Mouse (Mus musculus) lung, embryonic 16.5 days (tissue): ENCODE measurements around the gene Prkg1. TPM values are rescaled to one million over a fixed set of nuclear protein-coding genes. Genes with fewer than 3 reads are reported as not detected.
"Not testable (repeated sequence)": the region's sequence is repeated elsewhere in the genome, so short reads cannot be mapped to it uniquely, and the experiment has no call there.

Experiments used
- ATAC-seq: fragments of 200-750 bp; cut with Nextera tagmentation; 2 replicates; pipeline ENCODE4 v1.8.0; 2017; ENCODE audit warnings: low read depth, mild to moderate bottlenecking, moderate library complexity
- H3K27ac ChIP-seq: fragments of 300-500 bp; sonication (generic); 2 replicates; pipeline ENCODE4 v1.5.1; 2014; ENCODE audit warnings: mild to moderate bottlenecking, control low read depth, low read length
- H3K27me3 ChIP-seq: fragments of 300-500 bp; sonication (generic); 2 replicates; pipeline ENCODE4 v1.6.1; 2014; ENCODE audit warnings: low read depth, low read length, mixed read lengths; ENCODE audit not compliant: control insufficient read depth, insufficient read depth
- H3K36me3 ChIP-seq: fragments of 300-500 bp; sonication (generic); 2 replicates; pipeline ENCODE4 v1.6.1; 2014; ENCODE audit warnings: low read length; ENCODE audit not compliant: control insufficient read depth, insufficient read depth
- H3K4me1 ChIP-seq: fragments of 300-500 bp; sonication (generic); replicated peaks from 2 replicates; pipeline ENCODE4 v1.6.1; 2014; ENCODE audit warnings: low read length, mixed read lengths; ENCODE audit not compliant: control insufficient read depth, insufficient read depth
- H3K4me2 ChIP-seq: fragments of 300-500 bp; sonication (generic); 2 replicates; pipeline ENCODE4 v1.6.1; 2014; ENCODE audit warnings: low read depth, low read length, control low read depth
- H3K4me3 ChIP-seq: fragments of 300-500 bp; sonication (generic); 2 replicates; pipeline ENCODE4 v1.5.1; 2014; ENCODE audit warnings: mild to moderate bottlenecking, low read length, control low read depth
- H3K9ac ChIP-seq: fragments of 300-500 bp; sonication (generic); 2 replicates; pipeline ENCODE4 v1.6.1; 2014; ENCODE audit warnings: low read length, control low read depth
- H3K9me3 ChIP-seq: fragments of 300-500 bp; sonication (generic); 2 replicates; pipeline ENCODE4 v1.6.1; 2016; ENCODE audit warnings: low read length; ENCODE audit not compliant: control insufficient read depth
- WGBS: fragments of 180-500 bp; shearing (Covaris S2); extraction: QIAGEN DNeasy Blood & Tissue Kit; methylation state at CpG from one replicate; pipeline ENCODE4 v1.1.7; 2014; 5-methylcytosine and 5-hydroxymethylcytosine counted together
- polyA plus RNA-seq: library from polyadenylated mRNA; unstranded; fragments of >200 nt; fragmentation: Nextera tagmentation; extraction: Ambion mirVana; gene quantifications from 2 replicates; pipeline ENCODE4 v1.2.1, GENCODE M21; 2015

Prkg1 gene
- polyA plus RNA-seq, 1 experiment from 2014 or later = 6.9 TPM

GRCm38 (mm10) chr19:30553740-30554139 is 1211.1 kb downstream of the Prkg1 start:
- 23% methylated on average over 4 of the region's 4 CpGs for WGBS
- H3K9me3 ChIP-seq = no peaks in the 10 kb centered on the region
- H3K9ac ChIP-seq = no peak overlapping the region
- peaks cover 23% of the 10 kb centered on the region for H3K27me3 ChIP-seq
- H3K27ac ChIP-seq = no peak overlapping the region
- H3K4me3 ChIP-seq = no peak overlapping the region
- no peak overlapping the region for H3K4me2 ChIP-seq
- H3K4me1 ChIP-seq = peaks cover 13% of the 10 kb centered on the region
- no peaks in the 10 kb centered on the region for H3K36me3 ChIP-seq
- no peak for ATAC-seq

DNA sequence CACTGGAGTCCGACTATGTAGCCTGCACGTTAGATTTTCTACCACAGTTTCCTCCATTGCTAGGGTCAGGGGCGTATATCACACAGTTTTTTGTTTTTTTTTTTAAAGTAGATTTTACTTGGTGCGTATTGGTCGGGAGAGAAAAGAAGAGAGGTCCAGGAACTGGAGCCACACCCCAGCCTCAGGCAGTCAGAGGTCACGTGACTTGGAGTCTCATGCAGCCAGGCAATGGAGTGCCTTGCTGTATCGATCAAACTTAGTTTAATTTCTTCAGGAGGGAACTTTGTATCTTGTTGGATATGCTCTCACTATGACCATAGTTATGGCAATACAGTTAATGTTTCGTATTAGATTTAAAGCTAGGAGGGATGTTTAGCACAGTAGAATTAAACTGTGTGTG is 1212.6 kb downstream of the Prkg1 start:
- H3K4me2 ChIP-seq = no peak overlapping the region
- 60% methylated on average over 8 of the region's 8 CpGs for WGBS
- peaks cover 29% of the 10 kb centered on the region for H3K27me3 ChIP-seq
- no peak overlapping the region for H3K9ac ChIP-seq
- no peaks in the 10 kb centered on the region for H3K36me3 ChIP-seq
- peaks cover 13% of the 10 kb centered on the region for H3K4me1 ChIP-seq
- H3K9me3 ChIP-seq = no peaks in the 10 kb centered on the region
- no peak for ATAC-seq
- H3K27ac ChIP-seq = no peak overlapping the region
- H3K4me3 ChIP-seq = no peak overlapping the region

DNA sequence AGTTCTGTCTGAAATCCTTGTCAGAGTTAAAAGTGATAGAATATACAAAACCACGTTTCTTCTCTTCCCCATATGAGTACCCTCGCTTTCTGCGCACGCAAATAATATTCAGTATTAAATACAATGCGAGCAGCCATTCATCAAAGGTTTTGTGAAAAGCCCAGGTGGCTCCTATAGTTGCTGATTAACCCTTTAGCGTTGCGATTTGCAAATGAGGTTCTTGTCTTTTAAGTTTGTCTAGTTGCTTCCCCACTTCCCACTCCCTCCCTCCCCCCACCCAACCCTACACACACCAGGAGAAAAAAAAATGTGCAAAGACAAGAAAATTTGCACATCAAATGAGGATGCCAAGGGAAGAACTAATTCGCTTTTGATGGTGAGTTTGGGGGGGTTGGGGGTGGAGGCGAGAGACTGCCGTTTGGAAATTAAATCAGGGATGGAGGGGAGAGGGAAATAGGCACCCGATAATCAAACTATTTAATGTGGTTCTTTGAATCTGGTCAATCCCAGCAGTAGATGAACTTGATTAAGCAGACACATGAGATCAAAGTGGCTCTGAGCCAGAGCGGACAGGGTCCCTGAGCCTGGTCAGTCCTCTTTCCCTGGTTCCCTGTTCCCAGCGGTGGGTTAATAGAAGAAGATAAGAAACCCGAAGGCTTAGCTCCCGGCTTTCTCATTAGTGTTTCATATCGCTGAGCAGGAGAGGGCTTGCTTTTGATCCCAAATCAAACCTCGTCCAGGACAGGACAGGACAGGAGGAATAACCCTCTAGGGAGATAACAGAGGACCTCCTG is 1214.8 kb downstream of the Prkg1 start:
- Histone ChIP-seq H3K27me3 (peaks cover 35% of the 10 kb centered on the region), H3K9ac (no peak overlapping the region), H3K4me2 (peak overlapping the region; percentile 68), H3K4me1 (peaks cover 13% of the 10 kb centered on the region), H3K4me3 (peak overlapping the region; percentile 44; the same call in 1 of the 2 replicates), H3K36me3 (no peaks in the 10 kb centered on the region), H3K27ac (no peak overlapping the region), H3K9me3 (no peaks in the 10 kb centered on the region)
- no peak for ATAC-seq
- WGBS = 2% methylated on average over 17 of the region's 17 CpGs

- peaks cover 35% of the 10 kb centered on the region for H3K27me3 ChIP-seq
- peak within 1 kb of the TSS; percentile 34; the same call in 1 of the 2 replicates for H3K9ac ChIP-seq
These were observed 1215.6 kb downstream of the Prkg1 start, which contains the start of gene Dkk1 for GRCm38 (mm10) chr19:30549044-30549853. Gene Dkk1, minus strand, starts transcription at chr19:30549665.

GRCm38 (mm10) chr19:30548411-30549043 is 1216.3 kb downstream of the Prkg1 start:
- H3K4me1 ChIP-seq = peaks cover 7% of the 10 kb centered on the region
- under 1% methylated on average over 23 of the region's 23 CpGs for WGBS
- no peak overlapping the region for H3K9ac ChIP-seq
- H3K4me3 ChIP-seq = peak overlapping the region; percentile 44
- no peaks in the 10 kb centered on the region for H3K9me3 ChIP-seq
- peak; percentile 26 for ATAC-seq
- peak overlapping the region; percentile 68 for H3K4me2 ChIP-seq
- no peaks in the 10 kb centered on the region for H3K36me3 ChIP-seq
- peaks cover 33% of the 10 kb centered on the region for H3K27me3 ChIP-seq
- no peak overlapping the region for H3K27ac ChIP-seq

More at GRCm38 (mm10) chr19:30549044-30549853, 1215.6 kb downstream of the Prkg1 start, which contains the start of gene Dkk1:
- Histone ChIP-seq H3K4me3 (peak within 1 kb of the TSS; percentile 44), H3K4me2 (peak within 1 kb of the TSS; percentile 68), H3K27ac (no peak within 1 kb of the TSS), H3K9me3 (no peaks in the 10 kb centered on the region), H3K36me3 (no peaks in the 10 kb centered on the region), H3K4me1 (peaks cover 7% of the 10 kb centered on the region)
- WGBS = under 1% methylated on average over 26 of the region's 26 CpGs
- ATAC-seq = peak; percentile 83

DNA sequence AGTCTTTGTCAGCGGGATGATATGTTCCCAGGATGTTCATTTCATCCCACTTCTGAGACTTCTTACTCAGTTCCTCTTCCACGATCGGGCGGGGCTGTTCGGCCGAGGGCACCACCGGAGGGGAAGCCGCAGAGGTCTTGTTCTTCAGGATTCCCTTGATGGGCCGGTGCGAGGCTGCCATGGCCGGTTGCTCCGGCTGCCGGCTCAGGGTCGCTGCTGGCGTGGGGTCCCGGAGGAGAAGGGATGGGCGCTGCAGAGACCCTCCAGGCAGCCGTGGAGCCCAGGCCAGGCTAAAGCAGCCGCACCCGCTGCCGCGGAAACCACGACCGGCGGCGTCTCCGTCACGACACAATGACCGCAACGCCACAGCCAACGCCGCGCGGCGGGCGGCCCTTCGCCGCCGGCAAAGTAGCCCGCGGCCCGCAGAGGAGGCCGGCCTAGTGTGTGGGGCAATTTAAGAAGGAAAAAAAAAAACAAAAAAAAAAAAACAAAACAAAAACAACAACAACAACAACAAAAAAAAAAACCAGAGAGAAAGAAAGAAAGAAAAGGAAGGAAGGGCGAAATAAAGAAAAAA is 1225.4 kb downstream of the Prkg1 start:
- not testable (repeated sequence) for H3K27me3 ChIP-seq, H3K36me3 ChIP-seq, H3K4me1 ChIP-seq, H3K27ac ChIP-seq, ATAC-seq, H3K9me3 ChIP-seq
- Histone ChIP-seq H3K4me3 (peak overlapping the region; percentile 50), H3K9ac (peak overlapping the region; percentile 50; the same call in 1 of the 2 replicates), H3K4me2 (peak overlapping the region; percentile 75)
- 2% methylated on average over 38 of the region's 44 CpGs for WGBS

DNA sequence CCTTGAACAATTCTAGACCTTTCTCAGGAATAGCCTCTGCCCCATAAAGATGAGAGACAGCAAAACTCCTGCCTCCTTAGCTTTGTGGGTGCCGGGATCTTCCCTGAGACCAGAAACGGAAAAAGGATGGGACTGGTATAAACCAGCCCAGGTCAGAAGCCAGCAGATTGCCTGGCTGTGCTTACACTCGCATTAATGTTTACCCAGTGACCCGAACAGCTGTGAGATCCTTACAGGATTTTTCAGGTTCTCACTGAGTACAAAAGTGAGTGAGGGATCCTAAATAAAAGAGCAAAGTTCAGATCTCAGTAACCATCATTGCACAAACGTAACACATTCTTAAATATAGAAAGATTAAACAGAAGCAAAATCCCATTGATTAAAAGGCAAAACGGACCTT is 1248.1 kb downstream of the Prkg1 start:
- Histone ChIP-seq H3K27ac (no peak overlapping the region), H3K9ac (no peak overlapping the region), H3K4me2 (no peak overlapping the region), H3K4me3 (no peak overlapping the region), H3K4me1 (no peaks in the 10 kb centered on the region), H3K36me3 (no peaks in the 10 kb centered on the region), H3K27me3 (no peaks in the 10 kb centered on the region), H3K9me3 (no peaks in the 10 kb centered on the region)
- ATAC-seq = no peak
- WGBS = 39% methylated on average over 6 of the region's 6 CpGs
